Mouse (Mus musculus) CH12.LX (cell line): ENCODE data around the gene Pklr.

ENCODE experiments used
- CTCF ChIP-seq, 2 experiments: IDR thresholded peaks in 1 of 2; conservative IDR thresholded peaks in 1 of 2; 2 replicates each; pipeline ENCODE4 v1.5.1; 2011 to 2012; ENCODE audit warnings: low read depth in 2 of 2, low read length in 2 of 2, improper control_type of control experiment in 1 of 2, inconsistent platforms in 1 of 2, mild to moderate bottlenecking in 1 of 2, moderate library complexity in 1 of 2
- EP300 ChIP-seq: IDR thresholded peaks from 2 replicates; pipeline ENCODE4 v1.6.1; 2011; ENCODE audit warnings: low read length, improper control_type of control experiment
- KAT2A ChIP-seq: IDR thresholded peaks from 2 replicates; pipeline ENCODE4 v1.6.1; 2012; ENCODE audit warnings: low read length, improper control_type of control experiment, inconsistent platforms; ENCODE audit not compliant: insufficient replicate concordance
- POLR2A ChIP-seq: IDR thresholded peaks from 2 replicates; pipeline ENCODE4 v1.6.1; 2011; ENCODE audit warnings: low read depth, mild to moderate bottlenecking, improper control_type of control experiment, low read length
- USF2 ChIP-seq: conservative IDR thresholded peaks from 2 replicates; pipeline ENCODE4 v1.6.1; 2011; ENCODE audit warnings: low read depth, low read length, improper control_type of control experiment
- ZKSCAN1 ChIP-seq: IDR thresholded peaks from 2 replicates; pipeline ENCODE4 v1.6.1; 2012; ENCODE audit warnings: low read depth, inconsistent platforms, low read length, improper control_type of control experiment, borderline replicate concordance

- no peak for TF ChIP-seq USF2
- TF ChIP-seq CTCF (conservative IDR thresholded peaks at IDR 0.05 in 1 of 2, IDR thresholded peaks at IDR 0.05 in 1 of 2; ENCODE audit: low read depth in 2 of 2, low read length in 2 of 2) = no peak
- no peak for TF ChIP-seq EP300
- TF ChIP-seq ZKSCAN1 = no peak
- TF ChIP-seq POLR2A = no peak
- no peak for TF ChIP-seq KAT2A
Measured at GRCm38 (mm10) chr3:89123313-89123712, 12.6 kb upstream of the Pklr start.
